Mouse (Mus musculus) stomach, postnatal 0 days (tissue): ENCODE measurements at regions not wholly inside any gene's neighbourhood (a gene's known extent, or its start where the extent isn't known, plus 50 kb on each side); places are given as distances from the start of the nearest gene placed in this dataset.

Experiments used
- ATAC-seq: fragments of 200-750 bp; cut with Nextera tagmentation; 2 replicates; pipeline ENCODE4 v1.8.0; 2017; ENCODE audit not compliant: low FRiP score, low TSS enrichment
- DNase-seq: peaks from one replicate; pipeline ENCODE4 v3.0.0-alpha.2; 2016; ENCODE audit warnings: low spot score
- H3K27ac ChIP-seq: fragments of 300-500 bp; sonication (generic); replicated peaks from 2 replicates; pipeline ENCODE4 v1.5.1; 2014; ENCODE audit warnings: mild to moderate bottlenecking, control low read depth
- H3K27me3 ChIP-seq: fragments of 300-500 bp; sonication (generic); 2 replicates; pipeline ENCODE4 v1.6.1; 2014; ENCODE audit warnings: low read length; ENCODE audit not compliant: control insufficient read depth, insufficient read depth
- H3K36me3 ChIP-seq: fragments of 300-500 bp; sonication (generic); 2 replicates; pipeline ENCODE4 v1.6.1; 2014; ENCODE audit warnings: low read length, mixed read lengths; ENCODE audit not compliant: control insufficient read depth, insufficient read depth
- H3K4me1 ChIP-seq: fragments of 300-500 bp; sonication (generic); replicated peaks from 2 replicates; pipeline ENCODE4 v1.6.1; 2014; ENCODE audit warnings: antibody characterized with exemption; ENCODE audit not compliant: control insufficient read depth, insufficient read depth
- H3K4me2 ChIP-seq: fragments of 300-500 bp; sonication (generic); replicated peaks from 2 replicates; pipeline ENCODE4 v1.6.1; 2014; ENCODE audit warnings: low read depth, mild to moderate bottlenecking, control low read depth, moderate library complexity
- H3K4me3 ChIP-seq: fragments of 300-500 bp; sonication (generic); 2 replicates; pipeline ENCODE4 v1.5.1; 2014; ENCODE audit warnings: low read depth, low read length, control low read depth
- H3K9ac ChIP-seq: fragments of 300-500 bp; sonication (generic); 2 replicates; pipeline ENCODE4 v1.6.1; 2014; ENCODE audit warnings: mild to moderate bottlenecking, low read length, control low read depth, mixed read lengths
- H3K9me3 ChIP-seq: fragments of 300-500 bp; sonication (generic); 2 replicates; pipeline ENCODE4 v1.6.1; 2016; ENCODE audit warnings: low read length; ENCODE audit not compliant: control insufficient read depth
- CTCF ChIP-seq: IDR thresholded peaks from 2 replicates; pipeline ENCODE4 v1.5.1; 2016; ENCODE audit warnings: antibody characterized with exemption, low read depth, mild to moderate bottlenecking, moderate library complexity
- EP300 ChIP-seq: optimal IDR thresholded peaks from 2 replicates; pipeline ENCODE3; 2016; ENCODE audit warnings: antibody characterized with exemption
- WGBS: fragments of 180-500 bp; shearing (Covaris S2); extraction: QIAGEN DNeasy Blood & Tissue Kit; methylation state at CpG from one replicate; pipeline ENCODE4 v1.1.7; 2014; 5-methylcytosine and 5-hydroxymethylcytosine counted together

DNA sequence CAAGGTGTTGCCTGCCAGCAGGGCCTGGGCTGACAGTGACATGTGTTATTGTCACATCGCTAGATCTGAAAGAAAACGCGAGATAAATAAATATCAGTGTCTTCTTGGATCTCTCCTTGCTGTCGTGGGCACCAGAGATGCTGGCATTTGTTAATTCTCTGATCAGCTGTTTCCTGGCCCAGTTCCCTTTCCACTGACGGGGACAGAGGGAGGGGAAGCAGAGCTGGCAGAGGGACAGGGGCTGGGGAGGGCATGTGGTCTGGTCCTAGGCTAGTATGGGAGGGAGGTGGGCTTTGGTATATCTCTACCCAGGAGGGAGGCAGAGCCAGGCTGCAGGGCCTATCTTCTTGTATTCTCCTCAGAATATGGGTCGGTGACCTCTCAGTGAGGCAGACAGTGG, 111.3 kb upstream of the Irx3 start:
- WGBS, result 65% methylated on average over 6 of the region's 6 CpGs
- H3K27ac ChIP-seq, result no peak overlapping the region
- H3K4me2 ChIP-seq, result no peak overlapping the region
- DNase-seq, result no peak
- no peaks in the 10 kb centered on the region for H3K9me3 ChIP-seq
- no peak overlapping the region for H3K4me3 ChIP-seq
- H3K36me3 ChIP-seq, result no peaks in the 10 kb centered on the region
- H3K4me1 ChIP-seq, result no peaks in the 10 kb centered on the region
- no peak for TF ChIP-seq EP300
- no peak for TF ChIP-seq CTCF
- H3K9ac ChIP-seq, result no peak overlapping the region
- no peak for ATAC-seq
- H3K27me3 ChIP-seq, result no peaks in the 10 kb centered on the region

DNA sequence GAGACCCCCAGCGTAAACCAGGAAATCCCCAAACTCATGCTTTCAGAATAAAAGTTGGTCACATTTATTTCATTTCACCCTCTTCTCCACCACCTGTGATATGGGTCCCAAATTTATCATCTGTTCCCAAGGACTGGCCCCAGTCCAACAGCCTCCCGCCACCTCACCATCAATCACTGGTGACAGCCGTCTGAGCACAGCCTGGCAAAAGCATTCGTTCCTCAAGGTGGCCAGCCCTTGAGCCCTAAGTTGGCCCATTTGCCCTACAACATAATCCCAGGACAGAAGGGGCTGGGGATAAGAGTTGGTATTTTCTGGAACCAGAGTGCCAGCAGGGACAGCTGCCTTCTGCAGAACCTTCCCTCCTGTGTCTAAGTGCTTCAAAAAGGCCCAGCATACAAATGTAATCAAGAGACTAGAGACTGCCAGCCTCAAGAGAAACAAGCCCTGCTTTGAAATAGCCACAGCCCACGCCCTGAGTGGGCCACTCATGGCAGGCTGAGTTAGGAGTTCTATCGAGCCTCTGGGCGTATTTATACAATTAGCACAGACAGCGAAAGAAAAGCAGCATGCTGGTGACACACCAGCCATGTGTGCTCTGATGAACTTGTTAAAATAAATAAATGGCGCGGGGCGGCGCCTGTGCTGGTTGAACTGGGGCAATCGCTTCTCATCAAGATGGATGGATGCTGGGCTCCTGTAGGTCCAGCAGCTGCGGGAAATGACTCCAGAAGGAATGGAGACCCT, 107.9 kb upstream of the Irx3 start:
- no peak overlapping the region for H3K4me2 ChIP-seq
- no peaks in the 10 kb centered on the region for H3K4me1 ChIP-seq
- DNase-seq (no peak), ATAC-seq (no peak)
- H3K27me3 ChIP-seq, result no peaks in the 10 kb centered on the region; the same call in 1 of the 2 replicates
- WGBS, result 29% methylated on average over 14 of the region's 14 CpGs
- no peak for TF ChIP-seq CTCF
- TF ChIP-seq EP300, result no peak
- H3K27ac ChIP-seq, result no peak overlapping the region
- no peaks in the 10 kb centered on the region for H3K9me3 ChIP-seq
- H3K36me3 ChIP-seq, result no peaks in the 10 kb centered on the region
- H3K9ac ChIP-seq, result no peak overlapping the region
- no peak overlapping the region for H3K4me3 ChIP-seq

DNA sequence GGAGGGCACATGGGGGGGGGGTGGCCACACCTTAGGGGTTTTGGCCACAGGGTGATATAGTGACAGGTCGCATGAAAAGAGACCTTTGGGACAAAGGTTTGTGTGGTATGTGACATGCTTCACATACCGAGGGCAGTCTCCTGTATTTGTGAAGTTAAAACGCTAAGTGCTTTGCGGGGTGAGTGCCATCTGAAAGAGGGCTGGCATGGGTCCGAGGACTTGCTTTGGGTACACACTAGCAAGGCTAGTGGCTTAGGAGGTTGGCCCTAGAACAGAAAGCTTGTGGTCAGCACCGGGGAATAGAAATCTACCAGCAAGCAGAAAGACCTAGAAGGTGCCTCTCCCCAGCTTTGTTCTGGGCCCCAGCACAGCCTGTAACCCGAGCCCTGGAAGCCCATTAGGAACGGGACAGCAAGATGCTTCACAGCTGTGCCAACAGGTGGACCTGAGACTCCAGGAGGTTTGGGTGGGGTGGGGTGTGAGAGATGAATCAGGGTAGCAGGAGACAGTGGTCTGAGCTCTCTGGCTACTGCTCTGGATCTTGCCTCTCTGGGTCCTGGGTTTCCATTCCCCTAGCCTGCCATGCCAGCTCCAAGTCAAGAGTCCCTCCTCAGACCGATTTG, 107.0 kb upstream of the Irx3 start:
- DNase-seq, result no peak
- H3K4me1 ChIP-seq, result no peaks in the 10 kb centered on the region
- no peak overlapping the region for H3K4me3 ChIP-seq
- 57% methylated on average over 9 of the region's 9 CpGs for WGBS
- no peak for ATAC-seq
- H3K27ac ChIP-seq, result no peak overlapping the region
- no peaks in the 10 kb centered on the region for H3K9me3 ChIP-seq
- no peak overlapping the region for H3K4me2 ChIP-seq
- no peaks in the 10 kb centered on the region; the same call in 1 of the 2 replicates for H3K27me3 ChIP-seq
- no peak for TF ChIP-seq CTCF
- H3K9ac ChIP-seq, result no peak overlapping the region
- no peaks in the 10 kb centered on the region for H3K36me3 ChIP-seq

DNA sequence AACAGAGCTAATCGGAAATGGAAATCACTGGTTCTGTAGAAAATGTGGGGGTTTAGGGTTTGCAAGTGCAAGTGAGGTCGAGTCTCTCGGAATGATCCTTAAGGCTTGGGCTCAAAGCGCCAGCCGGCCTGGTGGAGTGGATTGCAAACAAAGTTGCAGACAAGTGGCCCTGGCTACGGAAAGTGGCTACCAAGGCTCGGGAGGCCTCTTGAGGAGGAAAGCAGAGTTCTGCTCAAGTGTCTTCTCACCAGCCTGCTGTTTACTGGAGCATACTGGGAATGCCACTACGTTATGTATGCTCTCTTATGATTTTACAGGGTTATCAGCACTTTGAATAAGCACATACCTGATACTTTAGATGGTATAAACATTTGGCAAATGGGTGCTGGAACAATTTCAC, 105.3 kb upstream of the Irx3 start:
- ATAC-seq (no peak), DNase-seq (no peak)
- TF ChIP-seq CTCF, result no peak
- Histone ChIP-seq H3K27me3 (no peaks in the 10 kb centered on the region; the same call in 1 of the 2 replicates), H3K4me3 (no peak overlapping the region), H3K9me3 (no peaks in the 10 kb centered on the region), H3K4me2 (no peak overlapping the region), H3K36me3 (no peaks in the 10 kb centered on the region), H3K27ac (no peak overlapping the region), H3K4me1 (no peaks in the 10 kb centered on the region), H3K9ac (no peak overlapping the region)
- 82% methylated on average over 8 of the region's 8 CpGs for WGBS

DNA sequence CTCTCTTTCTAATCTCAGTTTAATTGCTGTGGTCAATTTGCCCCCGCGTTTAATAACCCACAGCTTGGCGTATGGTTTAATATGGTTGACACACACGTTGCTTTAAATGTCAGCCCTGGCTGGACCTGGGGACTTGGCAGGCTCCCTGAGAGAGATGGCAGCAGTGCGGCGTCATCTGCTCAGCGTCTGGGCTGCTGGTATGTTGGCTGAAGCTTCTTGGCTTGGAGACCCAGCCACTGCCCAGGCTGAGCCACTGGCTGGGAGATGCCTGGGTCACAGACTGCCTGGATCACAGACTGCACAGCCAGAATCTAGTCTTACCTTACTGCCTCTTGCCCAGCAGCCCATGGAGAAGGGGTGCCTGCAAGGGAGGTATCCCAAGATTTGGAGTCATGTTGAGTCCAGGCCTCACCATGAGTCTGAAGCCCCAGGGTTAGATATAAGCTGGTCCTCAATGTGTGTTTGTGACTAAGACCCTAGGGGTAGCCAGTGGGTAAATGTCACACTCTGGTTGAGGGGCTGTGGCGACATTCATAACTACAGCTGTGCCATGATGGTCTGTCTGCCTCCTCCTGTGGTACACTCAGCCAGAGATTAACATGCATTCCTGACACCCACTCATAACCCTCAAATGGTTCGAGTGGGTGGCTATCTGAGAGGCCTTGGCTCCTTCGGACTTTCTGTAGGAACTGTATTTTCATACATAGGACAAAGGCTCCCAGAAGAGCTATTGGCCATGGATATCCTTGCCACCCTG, 99.8 kb upstream of the Irx3 start:
- ATAC-seq (no peak), DNase-seq (no peak)
- Histone ChIP-seq H3K27ac (no peak overlapping the region), H3K4me2 (no peak overlapping the region), H3K9me3 (no peaks in the 10 kb centered on the region), H3K4me3 (no peak overlapping the region), H3K36me3 (no peaks in the 10 kb centered on the region), H3K9ac (no peak overlapping the region), H3K4me1 (no peaks in the 10 kb centered on the region), H3K27me3 (no peaks in the 10 kb centered on the region; the same call in 1 of the 2 replicates)
- 71% methylated on average over 10 of the region's 10 CpGs for WGBS
- no peak for TF ChIP-seq CTCF
- TF ChIP-seq EP300, result no peak

DNA sequence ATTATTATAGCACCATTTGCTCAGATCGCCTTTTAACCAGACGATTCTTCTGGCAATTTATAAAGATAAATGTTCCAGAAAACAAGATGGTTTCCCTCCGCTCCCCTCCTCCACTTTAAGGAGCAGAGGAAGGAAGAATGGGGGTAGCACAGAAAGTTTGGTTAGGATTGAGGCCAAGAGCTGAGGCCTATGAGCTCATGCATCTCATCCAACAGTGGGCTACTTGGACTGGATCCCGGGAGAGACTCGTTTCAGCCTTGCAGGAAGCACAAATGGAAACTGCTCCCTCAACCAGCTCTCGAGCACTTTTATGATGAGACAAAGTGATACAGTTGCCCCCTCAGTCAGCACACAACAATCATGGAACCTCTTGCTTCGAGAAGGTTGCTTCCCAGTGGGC, 97.9 kb upstream of the Irx3 start:
- no peaks in the 10 kb centered on the region for H3K36me3 ChIP-seq
- no peaks in the 10 kb centered on the region for H3K9me3 ChIP-seq
- H3K4me1 ChIP-seq, result no peaks in the 10 kb centered on the region
- no peak overlapping the region for H3K4me2 ChIP-seq
- TF ChIP-seq EP300 (no peak), CTCF (no peak)
- H3K4me3 ChIP-seq, result no peak overlapping the region
- ATAC-seq, result no peak
- H3K9ac ChIP-seq, result no peak overlapping the region
- no peaks in the 10 kb centered on the region for H3K27me3 ChIP-seq
- no peak overlapping the region for H3K27ac ChIP-seq
- no peak for DNase-seq
- WGBS, result 49% methylated on average over 7 of the region's 7 CpGs
